Mouse (Mus musculus) urinary bladder, postnatal 25 days (tissue): ENCODE data around the gene Nlgn2.

ENCODE experiments used
- DNase-seq: peaks from one replicate; pipeline ENCODE4 v3.0.0; 2022; ENCODE audit warnings: low spot score

The Nlgn2 gene

GRCm38 (mm10) chr11:69837604-69837951 is at the start of gene Nlgn2:
Gene Nlgn2 (minus strand): TSS chr11:69837784.
- DNase-seq: peak; percentile 45

- DNase-seq: no peak
Measured at GRCm38 (mm10) chr11:69886907-69887635, 49.5 kb upstream of the Nlgn2 start.

- no peak for DNase-seq
Measured at GRCm38 (mm10) chr11:69884663-69885062, 47.1 kb upstream of the Nlgn2 start.

- DNase-seq: no peak
Measured at GRCm38 (mm10) chr11:69884240-69884639, 46.7 kb upstream of the Nlgn2 start.

GRCm38 (mm10) chr11:69883527-69884151 is 46.1 kb upstream of the Nlgn2 start:
- no peak for DNase-seq

GRCm38 (mm10) chr11:69883066-69883465 is 45.5 kb upstream of the Nlgn2 start:
- DNase-seq: no peak

- no peak for DNase-seq
Measured at GRCm38 (mm10) chr11:69881787-69882670, 44.4 kb upstream of the Nlgn2 start.

- peak; percentile 86 for DNase-seq
Measured at GRCm38 (mm10) chr11:69880853-69881603, 43.4 kb upstream of the Nlgn2 start, which contains the start of gene Kctd11. Gene Kctd11 (minus strand): TSS chr11:69881406.

- peak; percentile 62 for DNase-seq
Measured at GRCm38 (mm10) chr11:69880506-69880852, 42.9 kb upstream of the Nlgn2 start.

GRCm38 (mm10) chr11:69879711-69880110 is 42.1 kb upstream of the Nlgn2 start:
- DNase-seq: no peak

GRCm38 (mm10) chr11:69878952-69879351 is 41.4 kb upstream of the Nlgn2 start:
- DNase-seq: no peak

- peak; percentile 30 for DNase-seq
Measured at GRCm38 (mm10) chr11:69878399-69878798, 40.8 kb upstream of the Nlgn2 start.

- DNase-seq: no peak
Measured at GRCm38 (mm10) chr11:69877878-69878277, 40.3 kb upstream of the Nlgn2 start, which contains the start of gene Tmem95. Gene Tmem95 (minus strand): TSS chr11:69878018.

- peak; percentile 87 for DNase-seq
Measured at GRCm38 (mm10) chr11:69876867-69877266, 39.3 kb upstream of the Nlgn2 start.

GRCm38 (mm10) chr11:69876186-69876585 is 38.6 kb upstream of the Nlgn2 start:
- DNase-seq: no peak

- no peak for DNase-seq
Measured at GRCm38 (mm10) chr11:69872451-69872850, 34.9 kb upstream of the Nlgn2 start.

GRCm38 (mm10) chr11:69871822-69872221 is 34.2 kb upstream of the Nlgn2 start:
- no peak for DNase-seq

- DNase-seq: no peak
Measured at GRCm38 (mm10) chr11:69870289-69871069, 32.9 kb upstream of the Nlgn2 start.

- no peak for DNase-seq
Measured at GRCm38 (mm10) chr11:69867335-69867734, 29.8 kb upstream of the Nlgn2 start.

GRCm38 (mm10) chr11:69865561-69865960 is 28.0 kb upstream of the Nlgn2 start:
- no peak for DNase-seq
